Mouse (Mus musculus): ENCODE data around the gene Gpr3. TPM values are rescaled to one million over a fixed set of nuclear protein-coding genes. Genes with fewer than 3 reads are reported as not detected.

The Gpr3 gene
- polyA plus RNA-seq (2015; fragmentation: Nextera tagmentation; extraction: Ambion mirVana), result 0.05 TPM in 1 of 2 replicates, not detected in the other

- H3K9me3 ChIP-seq (ENCODE audit: control insufficient read depth), result no peaks in the 10 kb centered on the region
- peak; percentile 25 for ATAC-seq
- H3K4me2 ChIP-seq (replicated peaks; ENCODE audit: low read depth), result peak within 1 kb of the TSS; percentile 100
- H3K4me1 ChIP-seq (replicated peaks; ENCODE audit: control insufficient read depth, insufficient read depth, low read length), result peaks cover 9% of the 10 kb centered on the region
- TF ChIP-seq CTCF (IDR thresholded peaks at IDR 0.05; ENCODE audit: low read depth), result no peak
- WGBS, result 3% methylated on average over 52 of the region's 52 CpGs
- peak within 1 kb of the TSS; percentile 17 for H3K9ac ChIP-seq (ENCODE audit: low read depth, low read length)
- H3K27me3 ChIP-seq (replicated peaks; ENCODE audit: control insufficient read depth, insufficient read depth, low read length), result peaks cover 23% of the 10 kb centered on the region
- H3K4me3 ChIP-seq (ENCODE audit: low read depth, low read length), result peak within 1 kb of the TSS; percentile 61
- no peaks in the 10 kb centered on the region for H3K36me3 ChIP-seq (ENCODE audit: control insufficient read depth, insufficient read depth)
- H3K27ac ChIP-seq (ENCODE audit: low read depth, low read length), result no peak within 1 kb of the TSS
Observed at GRCm38 (mm10) chr4:133211751-133212561, at the start of gene Gpr3, which contains the start of gene Cd164l2. Gene Gpr3 (minus strand): TSS chr4:133212536. Gene Cd164l2 (plus strand): TSS chr4:133212131.

DNA sequence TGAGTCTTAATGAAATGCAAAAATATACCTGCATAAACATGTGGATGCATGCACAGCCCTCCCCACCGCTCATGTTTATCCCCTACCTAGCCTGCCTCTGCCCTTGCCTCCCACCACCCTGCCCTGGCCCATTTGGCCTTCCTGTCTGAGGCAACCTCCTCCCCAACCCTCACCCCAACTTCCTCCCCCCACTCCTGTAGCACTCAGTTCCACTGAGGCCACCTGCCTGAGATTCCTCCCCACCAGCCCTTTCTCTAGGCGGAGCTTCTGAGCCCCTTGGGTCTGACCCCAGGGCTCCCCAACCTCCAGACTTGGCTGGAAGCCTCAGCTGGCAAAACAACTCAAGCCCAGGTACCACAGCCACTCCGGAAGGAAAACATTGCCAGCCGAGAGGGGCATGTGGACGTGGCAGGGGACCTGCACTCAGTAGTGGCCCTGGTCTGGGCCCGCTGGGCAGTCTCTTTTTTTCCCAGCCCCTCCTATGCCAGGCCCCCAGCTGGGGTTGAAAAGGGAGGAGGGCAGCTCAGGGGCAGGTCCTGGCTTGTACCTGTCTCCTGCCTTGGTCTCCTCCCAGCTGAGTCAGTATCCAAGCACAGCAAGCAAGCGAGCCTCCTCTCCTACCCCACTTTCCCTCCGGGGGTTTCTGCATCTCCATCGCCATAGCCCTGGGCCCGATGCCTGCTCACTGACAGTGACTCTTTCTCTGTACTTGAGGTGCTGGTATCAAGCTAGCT, 49.5 kb upstream of the Gpr3 start:
- WGBS, result 67% methylated on average over 10 of the region's 10 CpGs
- 0 out of 2 replicates have a peak overlapping the region, but pooled peaks have one; percentile 11 for H3K9ac ChIP-seq (ENCODE audit: low read depth, low read length)

GRCm38 (mm10) chr4:133257798-133258408, 45.6 kb upstream of the Gpr3 start:
- peak overlapping the region; percentile 50; the same call in 1 of the 2 replicates for H3K4me2 ChIP-seq (replicated peaks; ENCODE audit: low read depth)
- H3K4me1 ChIP-seq (replicated peaks; ENCODE audit: control insufficient read depth, insufficient read depth, low read length), result peaks cover 3% of the 10 kb centered on the region; the same call in 1 of the 2 replicates
- TF ChIP-seq CTCF (IDR thresholded peaks at IDR 0.05; ENCODE audit: low read depth), result no peak
- H3K4me3 ChIP-seq (ENCODE audit: low read depth, low read length), result no peak overlapping the region
- ATAC-seq, result peak; percentile 48
- H3K27ac ChIP-seq (ENCODE audit: low read depth, low read length), result no peak overlapping the region
- no peaks in the 10 kb centered on the region for H3K27me3 ChIP-seq (replicated peaks; ENCODE audit: control insufficient read depth, insufficient read depth, low read length)
- WGBS, result 40% methylated on average over 12 of the region's 12 CpGs
- no peak overlapping the region for H3K9ac ChIP-seq (ENCODE audit: low read depth, low read length)
- no peaks in the 10 kb centered on the region for H3K36me3 ChIP-seq (ENCODE audit: control insufficient read depth, insufficient read depth)
- no peaks in the 10 kb centered on the region for H3K9me3 ChIP-seq (ENCODE audit: control insufficient read depth)

More for the DNA sequence above, 49.5 kb upstream of the Gpr3 start:
- peaks cover 22% of the 10 kb centered on the region for H3K36me3 ChIP-seq (ENCODE audit: control insufficient read depth, insufficient read depth)
- H3K9me3 ChIP-seq (ENCODE audit: control insufficient read depth), result no peaks in the 10 kb centered on the region
- peaks cover 3% of the 10 kb centered on the region; the same call in 1 of the 2 replicates for H3K4me1 ChIP-seq (replicated peaks; ENCODE audit: control insufficient read depth, insufficient read depth, low read length)
- no peak for TF ChIP-seq CTCF (IDR thresholded peaks at IDR 0.05; ENCODE audit: low read depth)
- H3K27me3 ChIP-seq (replicated peaks; ENCODE audit: control insufficient read depth, insufficient read depth, low read length), result no peaks in the 10 kb centered on the region
- H3K4me3 ChIP-seq (ENCODE audit: low read depth, low read length), result no peak overlapping the region
- no peak overlapping the region for H3K4me2 ChIP-seq (replicated peaks; ENCODE audit: low read depth)
- H3K27ac ChIP-seq (ENCODE audit: low read depth, low read length), result no peak overlapping the region
- ATAC-seq, result no peak

- H3K9me3 ChIP-seq (ENCODE audit: control insufficient read depth), result no peaks in the 10 kb centered on the region
- WGBS, result 38% methylated on average over 12 of the region's 12 CpGs
- 0 out of 2 replicates have a peak, but pooled peaks cover 4% of the 10 kb centered on the region for H3K27me3 ChIP-seq (replicated peaks; ENCODE audit: control insufficient read depth, insufficient read depth, low read length)
- no peak overlapping the region for H3K9ac ChIP-seq (ENCODE audit: low read depth, low read length)
- ATAC-seq, result peak; percentile 54
- TF ChIP-seq CTCF (IDR thresholded peaks at IDR 0.05; ENCODE audit: low read depth), result no peak
- H3K4me1 ChIP-seq (replicated peaks; ENCODE audit: control insufficient read depth, insufficient read depth, low read length), result peaks cover 3% of the 10 kb centered on the region; the same call in 1 of the 2 replicates
- peak overlapping the region; percentile 50 for H3K4me2 ChIP-seq (replicated peaks; ENCODE audit: low read depth)
- H3K27ac ChIP-seq (ENCODE audit: low read depth, low read length), result no peak overlapping the region
- peak overlapping the region; percentile 11; the same call in 1 of the 2 replicates for H3K4me3 ChIP-seq (ENCODE audit: low read depth, low read length)
- no peaks in the 10 kb centered on the region for H3K36me3 ChIP-seq (ENCODE audit: control insufficient read depth, insufficient read depth)
Observed at GRCm38 (mm10) chr4:133257230-133257629, 44.9 kb upstream of the Gpr3 start.

DNA sequence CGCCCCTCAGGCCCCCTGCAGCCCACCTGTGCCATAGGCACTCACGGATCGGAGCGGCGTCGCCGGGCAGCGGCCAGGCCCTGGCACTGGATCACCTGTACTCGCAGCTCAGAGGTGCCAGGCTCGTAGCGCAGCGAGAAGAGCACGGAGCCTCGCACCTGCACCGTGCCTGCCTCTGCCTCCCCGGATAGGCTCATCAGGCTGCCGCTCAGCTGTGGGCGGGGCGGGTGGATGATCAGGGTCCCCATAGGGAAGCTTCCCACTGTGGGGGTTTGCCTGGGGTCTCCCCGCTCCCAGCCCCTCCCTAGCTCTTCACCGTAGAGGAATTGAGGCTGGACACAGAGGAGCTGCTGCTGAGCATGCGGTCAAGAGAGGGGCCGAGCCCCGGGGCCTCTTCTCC, 44.5 kb upstream of the Gpr3 start:
- TF ChIP-seq CTCF (IDR thresholded peaks at IDR 0.05; ENCODE audit: low read depth), result no peak
- no peaks in the 10 kb centered on the region for H3K36me3 ChIP-seq (ENCODE audit: control insufficient read depth, insufficient read depth)
- peaks cover 6% of the 10 kb centered on the region; the same call in 1 of the 2 replicates for H3K27me3 ChIP-seq (replicated peaks; ENCODE audit: control insufficient read depth, insufficient read depth, low read length)
- H3K9ac ChIP-seq (ENCODE audit: low read depth, low read length), result no peak overlapping the region
- 0 out of 2 replicates have a peak, but pooled peaks have one; percentile 31 for ATAC-seq
- H3K4me2 ChIP-seq (replicated peaks; ENCODE audit: low read depth), result peak overlapping the region; percentile 50
- H3K27ac ChIP-seq (ENCODE audit: low read depth, low read length), result no peak overlapping the region
- H3K4me3 ChIP-seq (ENCODE audit: low read depth, low read length), result peak overlapping the region; percentile 11; the same call in 1 of the 2 replicates
- peaks cover 3% of the 10 kb centered on the region; the same call in 1 of the 2 replicates for H3K4me1 ChIP-seq (replicated peaks; ENCODE audit: control insufficient read depth, insufficient read depth, low read length)
- 20% methylated on average over 24 of the region's 24 CpGs for WGBS
- H3K9me3 ChIP-seq (ENCODE audit: control insufficient read depth), result no peaks in the 10 kb centered on the region
